Mouse (Mus musculus): ENCODE data around the gene Ugt1a5. TPM values are rescaled to one million over a fixed set of nuclear protein-coding genes. Genes with fewer than 3 reads are reported as not detected.

Ugt1a5 gene
- polyA plus RNA-seq, 1 experiment: not detected

DNA sequence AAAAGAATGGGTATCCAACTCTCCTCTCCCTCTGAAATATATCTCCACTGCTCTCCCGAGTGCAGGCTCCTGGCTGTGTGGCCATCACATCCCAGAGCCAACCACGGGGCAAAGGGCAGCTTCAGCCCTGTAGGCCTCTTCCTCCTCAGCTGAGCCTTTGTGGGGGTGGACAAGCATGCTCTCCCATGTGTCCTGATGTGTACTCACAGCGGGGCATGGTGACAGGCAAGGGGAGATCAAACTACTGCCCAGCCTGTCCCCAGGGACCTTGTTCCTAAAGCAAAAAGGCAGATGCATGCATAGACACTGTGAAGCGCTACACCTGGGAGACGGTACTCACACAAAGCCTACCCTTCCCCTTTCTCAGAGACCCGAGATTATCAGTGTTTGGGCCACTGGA is 94.3 kb downstream of the Ugt1a5 start:
- WGBS: 81% methylated on average over 6 of the region's 6 CpGs
- Histone ChIP-seq H3K4me1 (ENCODE audit: control insufficient read depth, insufficient read depth, low read length) (peaks cover 6% of the 10 kb centered on the region; the same call in 1 of the 2 replicates), H3K27ac (ENCODE audit: insufficient read depth, low read depth, low read length) (no peak overlapping the region), H3K4me3 (ENCODE audit: insufficient read depth, low read depth, low read length) (no peak overlapping the region)
- TF ChIP-seq CTCF (IDR thresholded peaks at IDR 0.05; ENCODE audit: insufficient read depth, low read depth, low read length) (no peak), POLR2A (IDR thresholded peaks at IDR 0.05; ENCODE audit: insufficient read depth, low read depth, low read length) (no peak)

DNA sequence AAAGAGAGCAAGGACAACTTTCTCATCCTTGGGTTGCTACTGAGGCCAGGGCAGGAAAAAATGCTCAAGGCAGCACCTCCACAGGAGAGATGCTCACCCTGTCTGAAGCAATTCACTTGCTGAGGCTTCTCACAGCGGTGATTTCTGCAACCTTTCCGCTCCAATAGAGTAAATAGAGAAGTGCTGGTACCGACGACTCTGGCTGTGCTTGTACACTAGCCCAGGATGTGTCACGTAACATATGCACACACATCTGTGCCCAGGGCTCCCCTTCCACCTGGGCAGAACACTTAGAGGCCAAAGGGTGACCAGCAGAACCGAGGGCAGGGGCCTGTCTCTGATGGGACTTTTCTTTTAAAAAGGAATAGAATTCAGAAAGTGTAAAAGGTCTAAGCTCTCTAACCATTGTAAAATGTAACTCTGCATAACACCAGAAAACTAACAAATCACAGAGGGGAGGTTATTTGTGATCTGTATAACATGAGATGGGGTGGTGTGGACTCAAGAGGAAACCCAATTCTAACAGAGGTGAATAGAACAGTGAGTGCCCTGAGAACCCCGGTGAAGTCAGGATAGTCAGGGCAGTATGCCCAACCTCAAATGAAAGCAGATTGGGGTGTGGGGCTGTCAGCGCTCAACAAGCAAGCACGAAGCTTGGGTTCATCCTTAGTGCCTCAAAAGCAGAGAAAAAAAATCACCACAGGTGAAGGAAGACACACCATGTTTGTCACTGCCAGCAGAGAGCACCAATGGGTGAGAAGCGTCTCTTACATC is 95.0 kb downstream of the Ugt1a5 start:
- TF ChIP-seq POLR2A (IDR thresholded peaks at IDR 0.05; ENCODE audit: insufficient read depth, low read depth, low read length) (no peak), CTCF (IDR thresholded peaks at IDR 0.05; ENCODE audit: insufficient read depth, low read depth, low read length) (no peak)
- Histone ChIP-seq H3K27ac (ENCODE audit: insufficient read depth, low read depth, low read length) (no peak overlapping the region), H3K4me1 (ENCODE audit: control insufficient read depth, insufficient read depth, low read length) (peaks cover 6% of the 10 kb centered on the region; the same call in 1 of the 2 replicates), H3K4me3 (ENCODE audit: insufficient read depth, low read depth, low read length) (no peak overlapping the region)
- WGBS: 83% methylated on average over 10 of the region's 10 CpGs

DNA sequence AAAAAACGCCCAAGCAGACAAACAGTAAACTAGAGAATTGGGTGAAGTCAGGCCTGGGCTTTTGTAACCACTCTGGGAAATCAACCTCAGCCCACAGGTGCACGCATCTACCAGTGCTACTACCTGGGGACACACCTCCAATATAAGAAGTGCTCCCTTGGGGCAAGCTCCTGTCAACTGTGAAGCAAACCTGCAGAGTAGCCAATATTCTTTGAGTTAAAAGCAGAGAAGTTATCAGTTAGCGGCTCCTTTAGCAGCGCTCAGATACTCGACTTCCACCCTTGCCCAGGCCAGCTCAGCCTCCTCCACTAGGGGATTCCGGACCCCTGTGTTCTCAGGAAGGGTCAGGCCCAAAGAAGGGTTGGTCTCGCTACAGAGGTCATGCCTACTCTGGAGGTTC is 95.9 kb downstream of the Ugt1a5 start:
- Histone ChIP-seq H3K4me1 (ENCODE audit: control insufficient read depth, insufficient read depth, low read length) (peaks cover 6% of the 10 kb centered on the region; the same call in 1 of the 2 replicates), H3K4me3 (ENCODE audit: insufficient read depth, low read depth, low read length) (no peak overlapping the region), H3K27ac (ENCODE audit: insufficient read depth, low read depth, low read length) (no peak overlapping the region)
- 87% methylated on average over 7 of the region's 7 CpGs for WGBS
- no peak for TF ChIP-seq POLR2A (IDR thresholded peaks at IDR 0.05; ENCODE audit: insufficient read depth, low read depth, low read length)
- no peak for TF ChIP-seq CTCF (IDR thresholded peaks at IDR 0.05; ENCODE audit: insufficient read depth, low read depth, low read length)

DNA sequence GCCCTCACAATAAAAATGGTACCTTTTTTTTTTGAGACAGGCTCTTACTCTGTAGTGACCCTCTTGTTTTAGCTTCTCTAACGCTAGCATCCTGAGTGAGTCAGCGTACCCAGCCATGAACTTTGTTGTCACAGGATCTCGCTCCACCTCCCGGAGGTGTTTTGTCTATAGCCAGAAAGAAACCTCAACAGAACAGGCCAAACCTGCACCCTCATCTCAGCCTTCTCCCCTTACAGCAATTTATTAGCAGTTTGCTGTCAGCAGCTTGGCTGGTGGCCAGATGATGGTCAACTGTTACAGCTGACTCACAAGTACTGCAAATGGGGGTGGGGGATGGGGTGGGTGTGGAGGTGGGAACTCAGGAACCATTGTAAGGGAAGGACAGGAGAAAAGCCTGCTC is 96.4 kb downstream of the Ugt1a5 start:
- peaks cover 6% of the 10 kb centered on the region; the same call in 1 of the 2 replicates for H3K4me1 ChIP-seq (ENCODE audit: control insufficient read depth, insufficient read depth, low read length)
- H3K4me3 ChIP-seq (ENCODE audit: insufficient read depth, low read depth, low read length): no peak overlapping the region
- 76% methylated on average over 4 of the region's 4 CpGs for WGBS
- H3K27ac ChIP-seq (ENCODE audit: insufficient read depth, low read depth, low read length): no peak overlapping the region
- TF ChIP-seq POLR2A (IDR thresholded peaks at IDR 0.05; ENCODE audit: insufficient read depth, low read depth, low read length) (no peak), CTCF (IDR thresholded peaks at IDR 0.05; ENCODE audit: insufficient read depth, low read depth, low read length) (no peak)

DNA sequence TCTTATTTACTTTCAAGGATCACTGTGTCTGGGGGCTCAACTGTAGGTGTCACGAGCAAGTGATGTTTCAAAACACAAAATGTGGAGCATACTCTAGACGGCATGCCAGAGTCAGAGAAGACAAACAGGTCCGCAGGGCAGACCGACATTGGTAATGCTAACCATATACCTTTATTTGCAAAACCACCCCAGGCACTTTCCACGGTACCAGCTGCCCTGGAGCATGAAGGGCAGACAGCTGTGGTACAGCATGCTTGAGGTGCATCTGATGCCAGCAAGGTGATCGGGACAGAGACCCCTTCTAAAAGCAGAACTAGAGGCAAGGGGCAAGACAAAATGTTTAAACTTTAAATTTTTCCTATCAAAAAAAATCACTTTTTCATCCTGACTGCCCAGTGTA is 97.1 kb downstream of the Ugt1a5 start:
- TF ChIP-seq POLR2A (IDR thresholded peaks at IDR 0.05; ENCODE audit: insufficient read depth, low read depth, low read length): no peak
- no peak for TF ChIP-seq CTCF (IDR thresholded peaks at IDR 0.05; ENCODE audit: insufficient read depth, low read depth, low read length)
- no peak overlapping the region for H3K4me3 ChIP-seq (ENCODE audit: insufficient read depth, low read depth, low read length)
- H3K27ac ChIP-seq (ENCODE audit: insufficient read depth, low read depth, low read length): no peak overlapping the region
- peaks cover 6% of the 10 kb centered on the region; the same call in 1 of the 2 replicates for H3K4me1 ChIP-seq (ENCODE audit: control insufficient read depth, insufficient read depth, low read length)
- WGBS: 77% methylated on average over 6 of the region's 6 CpGs

DNA sequence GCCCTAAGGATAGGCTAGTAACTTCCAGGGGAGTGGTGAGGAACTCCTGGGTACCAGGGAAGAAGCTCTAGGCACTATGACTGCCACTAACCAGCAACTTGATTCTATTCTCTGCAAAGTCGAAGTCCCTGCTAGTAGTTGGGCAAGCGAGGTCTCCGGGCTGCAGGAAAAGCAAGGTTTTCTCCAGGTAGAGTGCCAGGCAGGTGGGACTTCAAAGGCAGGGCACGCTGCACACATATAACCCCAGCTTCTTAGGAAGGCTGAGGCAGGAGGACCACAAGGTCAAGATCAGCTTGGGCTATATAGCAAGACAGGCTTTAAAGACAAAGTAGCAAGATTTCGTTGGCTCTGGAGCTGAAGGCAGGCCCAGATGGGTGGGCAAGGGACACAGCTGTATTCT is 98.0 kb downstream of the Ugt1a5 start:
- Histone ChIP-seq H3K4me3 (ENCODE audit: insufficient read depth, low read depth, low read length) (no peak overlapping the region), H3K27ac (ENCODE audit: insufficient read depth, low read depth, low read length) (no peak overlapping the region), H3K4me1 (ENCODE audit: control insufficient read depth, insufficient read depth, low read length) (peaks cover 6% of the 10 kb centered on the region; the same call in 1 of the 2 replicates)
- 95% methylated on average over 5 of the region's 5 CpGs for WGBS
- TF ChIP-seq CTCF (IDR thresholded peaks at IDR 0.05; ENCODE audit: insufficient read depth, low read depth, low read length): no peak
- TF ChIP-seq POLR2A (IDR thresholded peaks at IDR 0.05; ENCODE audit: insufficient read depth, low read depth, low read length): no peak

DNA sequence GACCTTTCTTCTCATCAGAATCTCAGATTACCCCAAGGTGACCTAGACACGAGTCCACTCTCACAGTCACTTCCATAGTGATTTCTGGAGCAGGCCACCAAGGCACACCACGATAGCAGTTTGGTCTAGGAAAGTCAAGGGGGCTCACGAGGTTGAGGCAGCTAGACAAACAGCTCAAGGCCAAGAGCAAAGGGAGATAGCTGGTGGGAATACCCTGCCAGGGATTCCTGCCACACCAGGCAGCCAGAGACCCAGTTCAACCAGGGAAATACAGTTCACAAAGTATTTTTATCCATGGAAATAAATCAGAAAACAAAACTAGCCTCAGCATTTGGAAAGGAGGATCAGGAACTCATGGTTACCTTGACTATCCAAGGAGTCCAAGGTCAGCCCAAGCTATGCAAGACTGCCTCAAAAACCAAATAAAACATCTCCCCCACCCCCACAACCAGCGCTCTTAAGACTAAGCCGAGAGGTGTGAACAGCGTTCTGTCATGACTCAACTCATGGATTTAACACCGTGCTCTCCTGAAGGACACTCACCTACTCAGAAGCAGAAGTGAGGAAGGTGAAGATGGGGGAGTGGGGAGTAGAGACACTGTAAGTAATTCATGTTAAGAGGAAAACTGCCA is 98.5 kb downstream of the Ugt1a5 start:
- peaks cover 3% of the 10 kb centered on the region; the same call in 1 of the 2 replicates for H3K4me1 ChIP-seq (ENCODE audit: control insufficient read depth, insufficient read depth, low read length)
- TF ChIP-seq POLR2A (IDR thresholded peaks at IDR 0.05; ENCODE audit: insufficient read depth, low read depth, low read length) (no peak), CTCF (IDR thresholded peaks at IDR 0.05; ENCODE audit: insufficient read depth, low read depth, low read length) (no peak)
- 88% methylated on average over 7 of the region's 7 CpGs for WGBS
- no peak overlapping the region for H3K4me3 ChIP-seq (ENCODE audit: insufficient read depth, low read depth, low read length)
- no peak overlapping the region for H3K27ac ChIP-seq (ENCODE audit: insufficient read depth, low read depth, low read length)

DNA sequence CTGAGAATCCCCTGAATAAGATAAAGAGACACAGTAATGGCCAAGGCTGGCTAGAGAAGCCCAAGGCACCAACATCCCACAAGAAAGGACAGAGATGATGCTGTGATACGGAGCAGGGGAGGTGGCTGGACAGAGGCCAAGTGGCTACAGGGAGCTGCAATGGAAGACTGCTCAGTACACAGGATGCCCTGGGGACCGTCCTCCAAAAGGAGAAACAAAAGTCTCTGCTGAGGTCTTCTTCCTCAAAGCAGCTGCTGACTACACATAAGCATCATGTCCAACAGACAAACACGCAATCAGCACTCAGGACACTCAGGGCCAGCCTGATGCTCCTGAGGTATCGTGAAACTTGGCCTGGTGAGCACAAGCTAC is 99.0 kb downstream of the Ugt1a5 start:
- no peak overlapping the region for H3K4me3 ChIP-seq (ENCODE audit: insufficient read depth, low read depth, low read length)
- TF ChIP-seq POLR2A (IDR thresholded peaks at IDR 0.05; ENCODE audit: insufficient read depth, low read depth, low read length): no peak
- H3K27ac ChIP-seq (ENCODE audit: insufficient read depth, low read depth, low read length): no peak overlapping the region
- 76% methylated on average over 4 of the region's 4 CpGs for WGBS
- H3K4me1 ChIP-seq (ENCODE audit: control insufficient read depth, insufficient read depth, low read length): peaks cover 3% of the 10 kb centered on the region; the same call in 1 of the 2 replicates

DNA sequence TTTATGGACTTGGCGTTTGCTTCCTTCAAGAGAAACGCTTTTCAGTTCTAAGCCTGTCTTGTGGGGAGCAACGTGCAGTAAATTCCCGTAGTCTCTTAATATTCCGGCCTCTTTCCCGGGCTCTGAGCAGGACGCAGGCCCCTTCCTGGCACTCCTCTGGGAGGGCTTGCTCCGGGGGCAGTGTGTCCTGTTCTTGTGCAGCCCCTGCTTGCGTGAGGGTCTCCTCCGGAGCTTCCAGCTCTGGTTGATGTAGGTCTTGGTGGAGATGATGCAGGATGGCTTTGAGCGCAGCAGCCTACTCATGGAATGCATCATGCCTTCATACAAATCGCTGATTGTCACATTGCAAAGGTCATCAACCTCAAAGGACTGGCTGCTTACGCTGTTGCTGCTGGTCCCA is 100.3 kb downstream of the Ugt1a5 start:
- peaks cover 3% of the 10 kb centered on the region; the same call in 1 of the 2 replicates for H3K4me1 ChIP-seq (ENCODE audit: control insufficient read depth, insufficient read depth, low read length)
- no peak overlapping the region for H3K27ac ChIP-seq (ENCODE audit: insufficient read depth, low read depth, low read length)
- 91% methylated on average over 13 of the region's 13 CpGs for WGBS
- H3K4me3 ChIP-seq (ENCODE audit: insufficient read depth, low read depth, low read length): no peak overlapping the region
- TF ChIP-seq POLR2A (IDR thresholded peaks at IDR 0.05; ENCODE audit: insufficient read depth, low read depth, low read length) (no peak), CTCF (IDR thresholded peaks at IDR 0.05; ENCODE audit: insufficient read depth, low read depth, low read length) (no peak)

All from olfactory bulb, adult 2 months (tissue).